Mouse (Mus musculus): ENCODE data around the gene Hdac8. TPM values are rescaled to one million over a fixed set of nuclear protein-coding genes. Genes with fewer than 3 reads are reported as not detected.

Gene Hdac8
- 9.2 TPM for polyA plus RNA-seq (2014; fragmentation: Illumina TruSeq; extraction: RNeasy Lipid Tissue Mini Kit (QIAGEN cat#74804); ENCODE audit: low read depth, low replicate concordance)

DNA sequence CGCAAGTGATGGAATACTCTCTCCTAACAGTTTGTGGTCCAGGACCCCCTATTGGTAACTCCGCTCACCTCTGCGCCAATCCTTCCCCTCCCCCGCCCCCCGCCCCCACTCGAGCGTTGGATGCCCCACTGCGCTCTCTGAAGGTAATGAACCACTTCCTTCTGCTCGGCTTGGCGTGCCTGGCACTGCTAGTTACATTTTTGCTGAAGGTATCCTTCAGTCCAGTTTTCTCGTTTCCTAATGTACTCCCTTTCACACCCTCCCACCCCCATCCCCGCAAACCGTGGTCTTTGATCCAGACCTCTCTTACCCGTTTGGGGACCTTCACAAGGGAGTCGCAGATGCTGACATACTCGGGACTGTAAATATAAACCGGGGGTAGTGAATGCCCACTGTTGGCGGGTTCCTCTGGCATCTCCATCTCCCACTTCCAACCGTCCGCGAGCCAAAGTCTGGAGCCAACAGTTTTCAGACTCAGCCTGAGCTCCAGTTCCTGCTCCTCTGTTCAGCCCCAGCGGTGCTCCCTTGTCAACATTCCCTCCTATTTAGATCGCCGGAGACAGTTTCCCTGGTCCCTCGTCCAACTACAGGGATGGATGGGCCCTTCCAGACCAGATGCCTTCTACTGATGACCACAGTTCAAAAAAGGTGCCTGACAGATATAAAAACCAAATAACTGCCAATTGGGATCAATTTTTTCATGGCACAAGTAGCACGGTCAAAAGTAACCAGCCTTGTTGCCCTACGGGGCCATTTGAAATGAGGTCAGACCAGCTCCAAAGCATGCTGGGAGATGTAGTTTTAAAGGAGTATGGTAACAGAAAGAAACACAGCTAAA, at the start of gene Hdac8:
Gene Hdac8, minus strand, starts transcription at position 716 of the 838 bp plus-strand sequence.

GRCm38 (mm10) chrX:102251937-102252860, 253.0 kb downstream of the Hdac8 start, which contains the start of gene Cited1:
Gene Cited1 (minus strand): TSS chrX:102252181.

Other genes with a start within 250 kb of the Hdac8 start
- gene Phka1, start 138.9 kb upstream of the Hdac8 start, polyA plus RNA-seq (2014; fragmentation: Illumina TruSeq; extraction: RNeasy Lipid Tissue Mini Kit (QIAGEN cat#74804); ENCODE audit: low read depth, low replicate concordance), result 19.1 TPM
- gene Gm3880, start 181.6 kb upstream of the Hdac8 start, polyA plus RNA-seq (2014; fragmentation: Illumina TruSeq; extraction: RNeasy Lipid Tissue Mini Kit (QIAGEN cat#74804); ENCODE audit: low read depth, low replicate concordance), result not detected
- gene Gm9112, start 202.3 kb upstream of the Hdac8 start, polyA plus RNA-seq (2014; fragmentation: Illumina TruSeq; extraction: RNeasy Lipid Tissue Mini Kit (QIAGEN cat#74804); ENCODE audit: low read depth, low replicate concordance), result not detected
- not detected for gene Dmrtc1b, start 202.5 kb upstream of the Hdac8 start, polyA plus RNA-seq (2014; fragmentation: Illumina TruSeq; extraction: RNeasy Lipid Tissue Mini Kit (QIAGEN cat#74804); ENCODE audit: low read depth, low replicate concordance)